Mouse (Mus musculus) G1E (cell line): ENCODE measurements around the gene Gltp.

Experiments
- CTCF ChIP-seq: IDR thresholded peaks from 2 replicates; pipeline ENCODE4 v1.5.1; 2012; ENCODE audit warnings: low read depth, low read length, inconsistent platforms, mixed read lengths
- GATA1 ChIP-seq: IDR thresholded peaks from 2 replicates; pipeline ENCODE4 v1.6.1; 2012; ENCODE audit warnings: borderline replicate concordance, low read length, inconsistent platforms, mixed read lengths
- POLR2AphosphoS5 ChIP-seq: IDR thresholded peaks from 2 replicates; pipeline ENCODE4 v1.6.1; 2012; ENCODE audit warnings: low read depth, low read length, inconsistent platforms; ENCODE audit not compliant: insufficient replicate concordance

GRCm38 (mm10) chr5:114686726-114687210, 4.0 kb downstream of the Gltp start:
- TF ChIP-seq GATA1 = no peak
- no peak for TF ChIP-seq CTCF
- TF ChIP-seq POLR2AphosphoS5 = no peak
